Mouse (Mus musculus) testis, adult 2 months (tissue): Measurements from ENCODE around the gene Slc36a4. TPM values are rescaled to one million over a fixed set of nuclear protein-coding genes. Genes with fewer than 3 reads are reported as not detected.

Experiments
- H3K27ac ChIP-seq: fragments of 200-500 bp; 2 replicates; pipeline ENCODE4 v1.5.1; 2012; ENCODE audit warnings: low read depth, low read length; ENCODE audit not compliant: control insufficient read depth, insufficient read depth
- H3K27me3 ChIP-seq: fragments of 200-500 bp; 2 replicates; pipeline ENCODE4 v1.6.1; 2012; ENCODE audit warnings: mild to moderate bottlenecking, low read length, moderate library complexity; ENCODE audit not compliant: control insufficient read depth, insufficient read depth
- H3K36me3 ChIP-seq: fragments of 200-500 bp; 2 replicates; pipeline ENCODE4 v1.6.1; 2012; ENCODE audit warnings: mild to moderate bottlenecking, low read length; ENCODE audit not compliant: control insufficient read depth, insufficient read depth
- H3K4me1 ChIP-seq: fragments of 200-500 bp; 2 replicates; pipeline ENCODE4 v1.6.1; 2012; ENCODE audit warnings: low read length; ENCODE audit not compliant: control insufficient read depth, insufficient read depth
- H3K4me3 ChIP-seq: fragments of 200-500 bp; 2 replicates; pipeline ENCODE4 v1.5.1; 2012; ENCODE audit warnings: low read depth, mild to moderate bottlenecking, low read length, moderate library complexity, mixed read lengths; ENCODE audit not compliant: control insufficient read depth
- CTCF ChIP-seq: fragments of 200-500 bp; IDR thresholded peaks from 2 replicates; pipeline ENCODE4 v1.5.1; 2012; ENCODE audit warnings: low read depth, mild to moderate bottlenecking, inconsistent platforms, low read length, moderate library complexity; ENCODE audit not compliant: control insufficient read depth, insufficient read depth, insufficient replicate concordance
- POLR2A ChIP-seq: fragments of 200-500 bp; IDR thresholded peaks from 2 replicates; pipeline ENCODE4 v1.6.1; 2012; ENCODE audit warnings: low read depth, mild to moderate bottlenecking, inconsistent platforms, low read length, moderate library complexity; ENCODE audit not compliant: control insufficient read depth
- polyA plus RNA-seq: library from polyadenylated mRNA; depleted of rRNA; stranded (reverse); fragments of >200 nt; gene quantifications from 2 replicates; pipeline ENCODE4 v1.2.3, GENCODE M21; 2012

Gene Slc36a4
- polyA plus RNA-seq, 1 experiment = 9.8 TPM

- no peak for TF ChIP-seq POLR2A
- TF ChIP-seq CTCF = no peak
- no peaks in the 10 kb centered on the region for H3K36me3 ChIP-seq
- no peak overlapping the region for H3K4me3 ChIP-seq
- H3K27ac ChIP-seq = no peak overlapping the region
- H3K4me1 ChIP-seq = no peaks in the 10 kb centered on the region
- H3K27me3 ChIP-seq = no peaks in the 10 kb centered on the region
Observed at GRCm38 (mm10) chr9:15741931-15742330, 32.4 kb downstream of the Slc36a4 start.

- TF ChIP-seq POLR2A = no peak
- TF ChIP-seq CTCF = no peak
Observed at GRCm38 (mm10) chr9:15745985-15746607, 36.6 kb downstream of the Slc36a4 start.

DNA sequence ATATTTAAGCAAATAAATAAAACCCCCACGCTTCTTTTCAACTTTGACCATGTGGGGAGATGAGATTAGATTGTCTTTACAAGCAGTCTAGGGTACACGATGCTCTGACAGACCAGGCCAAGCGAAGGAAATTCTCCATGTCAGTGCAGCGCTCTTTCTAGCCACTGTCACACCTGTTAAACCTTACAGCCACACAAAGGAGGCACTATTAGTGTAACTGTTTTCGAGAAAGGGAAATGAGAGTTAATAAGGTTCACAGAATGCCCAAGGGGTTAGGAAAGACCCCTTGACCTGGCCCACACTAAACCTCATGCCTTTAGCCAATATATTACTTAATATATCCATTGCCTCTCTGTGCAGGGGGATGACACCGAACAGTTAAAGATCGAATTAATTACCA lies 37.1 kb downstream of the Slc36a4 start:
- no peak overlapping the region for H3K27ac ChIP-seq
- no peak for TF ChIP-seq CTCF
- no peak for TF ChIP-seq POLR2A
- H3K36me3 ChIP-seq = no peaks in the 10 kb centered on the region
- H3K27me3 ChIP-seq = no peaks in the 10 kb centered on the region
- H3K4me3 ChIP-seq = no peak overlapping the region
- no peaks in the 10 kb centered on the region for H3K4me1 ChIP-seq

More at GRCm38 (mm10) chr9:15745985-15746607, 36.6 kb downstream of the Slc36a4 start:
- H3K4me3 ChIP-seq = no peak overlapping the region
- no peaks in the 10 kb centered on the region for H3K27me3 ChIP-seq
- H3K27ac ChIP-seq = no peak overlapping the region
- H3K36me3 ChIP-seq = no peaks in the 10 kb centered on the region
- H3K4me1 ChIP-seq = no peaks in the 10 kb centered on the region

- Histone ChIP-seq H3K36me3 (no peaks in the 10 kb centered on the region), H3K4me3 (no peak overlapping the region), H3K27ac (no peak overlapping the region), H3K27me3 (no peaks in the 10 kb centered on the region), H3K4me1 (no peaks in the 10 kb centered on the region)
- TF ChIP-seq CTCF (no peak), POLR2A (no peak)
Observed at GRCm38 (mm10) chr9:15748383-15748782, 38.8 kb downstream of the Slc36a4 start.

- Histone ChIP-seq H3K36me3 (no peaks in the 10 kb centered on the region), H3K27ac (no peak overlapping the region), H3K4me3 (no peak overlapping the region), H3K4me1 (no peaks in the 10 kb centered on the region), H3K27me3 (no peaks in the 10 kb centered on the region)
- TF ChIP-seq POLR2A = no peak
- TF ChIP-seq CTCF = no peak
Observed at GRCm38 (mm10) chr9:15759318-15759717, 49.8 kb downstream of the Slc36a4 start.

DNA sequence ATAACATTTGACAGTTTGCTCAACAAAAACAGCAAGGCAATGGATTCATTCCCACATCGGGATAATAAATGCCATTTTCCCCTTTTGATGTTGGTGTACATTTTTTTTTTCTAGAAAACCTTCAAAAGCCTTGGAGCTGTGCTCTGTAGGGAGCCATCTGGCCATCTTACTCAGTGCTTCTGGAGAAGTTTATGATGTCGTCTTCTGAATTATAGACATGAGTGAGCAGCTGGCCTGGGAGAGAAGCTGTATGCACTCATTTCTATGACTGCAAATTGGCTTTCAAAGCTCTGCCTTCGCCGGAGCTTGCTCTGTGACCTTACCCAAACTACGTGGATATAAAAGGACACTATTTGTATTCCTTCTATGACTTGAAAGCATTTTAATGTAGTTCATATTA lies 56.8 kb downstream of the Slc36a4 start:
- H3K4me3 ChIP-seq = no peak overlapping the region
- H3K36me3 ChIP-seq = no peaks in the 10 kb centered on the region
- no peaks in the 10 kb centered on the region for H3K27me3 ChIP-seq
- no peaks in the 10 kb centered on the region for H3K4me1 ChIP-seq
- no peak overlapping the region for H3K27ac ChIP-seq
- no peak for TF ChIP-seq CTCF
- no peak for TF ChIP-seq POLR2A

DNA sequence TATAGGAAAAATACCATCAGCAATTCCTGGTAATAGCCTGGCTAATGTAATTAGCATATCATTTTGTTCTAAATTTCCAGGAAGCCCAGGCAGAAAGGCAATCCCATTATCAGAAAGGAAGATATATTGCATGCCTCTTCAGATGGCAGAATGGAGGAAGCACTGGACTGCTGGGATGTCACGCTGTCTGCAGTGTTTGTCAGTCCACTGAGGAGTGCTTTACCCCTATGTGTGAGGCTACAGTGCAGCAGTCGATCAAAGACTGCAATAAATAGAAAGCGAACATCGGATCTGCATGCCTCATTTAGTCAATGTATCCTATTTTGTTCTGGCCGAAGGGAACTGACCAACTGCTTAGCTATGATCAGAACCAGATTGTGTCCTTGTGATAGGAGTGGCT lies 57.3 kb downstream of the Slc36a4 start:
- H3K27ac ChIP-seq = no peak overlapping the region

More for the DNA sequence above, 57.3 kb downstream of the Slc36a4 start:
- H3K36me3 ChIP-seq = no peaks in the 10 kb centered on the region
- no peaks in the 10 kb centered on the region for H3K27me3 ChIP-seq
- H3K4me3 ChIP-seq = no peak overlapping the region
- TF ChIP-seq CTCF (no peak), POLR2A (no peak)
- no peaks in the 10 kb centered on the region for H3K4me1 ChIP-seq
